Mouse (Mus musculus) brain, embryonic 14.5 days (tissue): ENCODE measurements around the gene Fbxl20.

Experiments
- CTCF ChIP-seq: fragments of 200-500 bp; IDR thresholded peaks from 2 replicates; pipeline ENCODE4 v1.5.1; 2012; ENCODE audit warnings: inconsistent platforms, mild to moderate bottlenecking, moderate library complexity, borderline replicate concordance; ENCODE audit not compliant: insufficient read depth, insufficient read length; ENCODE audit errors: extremely low read depth
- POLR2A ChIP-seq: fragments of 200-500 bp; IDR thresholded peaks from 2 replicates; pipeline ENCODE4 v1.6.1; 2012; ENCODE audit warnings: mild to moderate bottlenecking, inconsistent platforms, borderline replicate concordance; ENCODE audit not compliant: poor library complexity, insufficient read depth, insufficient read length, severe bottlenecking; ENCODE audit errors: extremely low read depth

DNA sequence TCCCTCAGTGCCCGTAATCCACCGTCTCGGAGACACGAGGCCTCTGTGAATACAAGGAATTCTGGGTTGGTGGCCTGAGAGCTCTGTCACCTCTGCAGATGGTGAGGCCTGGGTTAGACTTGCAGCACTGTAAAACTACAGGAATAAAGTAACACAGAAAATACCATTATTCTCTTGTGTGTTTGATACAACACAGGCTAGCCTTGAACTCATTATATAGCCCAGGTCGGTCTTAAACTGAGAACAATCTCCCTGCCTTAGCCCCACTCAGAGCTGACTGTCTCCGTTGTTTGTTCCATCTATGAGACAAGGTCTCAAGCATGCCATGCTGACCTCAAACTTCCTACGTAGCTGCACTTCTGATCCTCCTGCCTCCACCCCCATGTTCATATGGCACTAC, 11.3 kb downstream of the Fbxl20 start:
- TF ChIP-seq POLR2A (no peak), CTCF (no peak)
